Mouse (Mus musculus) R1 (cell line): ENCODE data around the gene Igf2bp1.
"Not testable (repeated sequence)": the region's sequence is repeated elsewhere in the genome, so short reads cannot be mapped to it uniquely, and the experiment has no call there.

Experiments used
- DNase-seq: peaks from one replicate; pipeline ENCODE4 v3.0.0-alpha.2; 2018; ENCODE audit warnings: low read depth, low spot score

Gene Igf2bp1

DNA sequence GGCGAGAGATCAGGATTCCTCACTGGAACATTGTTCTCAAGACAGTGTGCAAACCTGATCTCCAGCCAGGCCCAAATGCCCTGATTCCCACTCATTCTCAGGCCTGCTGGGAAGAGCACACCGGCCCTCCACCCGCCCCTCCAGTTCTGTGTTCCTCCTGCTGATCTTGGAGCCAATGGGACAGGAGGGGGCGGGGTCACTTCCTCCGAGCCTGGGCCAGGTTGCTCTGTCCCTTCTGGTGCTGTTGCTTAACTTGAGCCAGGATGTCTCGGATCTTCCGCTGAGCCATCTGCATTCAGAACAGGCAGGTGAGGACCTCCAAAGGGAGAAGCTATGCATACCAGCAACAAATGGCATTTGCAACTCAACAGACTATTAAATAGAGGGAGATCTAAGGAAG, 42.4 kb downstream of the Igf2bp1 start:
- DNase-seq: peak; percentile 97

DNA sequence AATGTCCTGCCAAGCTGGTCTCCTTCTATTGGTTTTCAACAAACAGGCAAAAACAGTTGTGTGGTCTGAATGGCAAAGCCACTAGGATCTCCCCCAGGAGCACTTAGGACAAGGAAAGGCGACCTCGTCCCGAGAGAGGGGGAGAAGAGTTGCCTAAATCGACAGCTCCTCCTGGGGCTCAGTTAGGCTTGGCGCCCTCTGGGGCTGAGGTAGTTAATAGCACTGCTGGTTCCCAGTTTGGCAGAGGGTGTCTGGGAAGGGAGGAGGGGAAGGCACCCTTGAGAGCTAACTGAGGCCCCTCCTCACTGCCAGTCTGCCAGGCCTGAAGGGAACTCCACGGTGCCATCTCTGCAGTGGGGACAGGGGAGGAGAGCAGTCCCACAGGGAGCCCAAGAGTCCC, 46.6 kb downstream of the Igf2bp1 start:
- DNase-seq: peak; percentile 65

- peak; percentile 51 for DNase-seq
Measured at GRCm38 (mm10) chr11:95958251-95958650, 47.5 kb downstream of the Igf2bp1 start.

DNA sequence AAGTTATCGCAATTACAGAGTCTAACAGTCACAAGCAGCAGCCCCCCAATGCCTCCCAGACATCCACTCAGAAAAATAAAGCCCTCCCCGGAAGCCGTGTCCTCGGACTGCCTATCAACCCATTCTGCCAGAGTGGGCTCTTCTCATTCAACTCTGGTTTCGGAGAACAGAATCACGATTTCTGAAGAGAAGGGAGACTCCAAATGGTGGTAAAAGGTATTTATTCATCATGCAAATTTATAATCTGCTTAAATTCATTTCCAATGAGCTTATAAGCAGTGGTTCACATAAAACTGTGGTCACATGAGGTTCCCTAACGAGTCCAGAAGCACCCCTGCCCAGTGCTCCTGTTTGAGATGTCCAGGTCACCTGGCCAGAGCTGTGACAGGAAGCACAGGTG, 48.3 kb downstream of the Igf2bp1 start:
- DNase-seq: no peak

DNA sequence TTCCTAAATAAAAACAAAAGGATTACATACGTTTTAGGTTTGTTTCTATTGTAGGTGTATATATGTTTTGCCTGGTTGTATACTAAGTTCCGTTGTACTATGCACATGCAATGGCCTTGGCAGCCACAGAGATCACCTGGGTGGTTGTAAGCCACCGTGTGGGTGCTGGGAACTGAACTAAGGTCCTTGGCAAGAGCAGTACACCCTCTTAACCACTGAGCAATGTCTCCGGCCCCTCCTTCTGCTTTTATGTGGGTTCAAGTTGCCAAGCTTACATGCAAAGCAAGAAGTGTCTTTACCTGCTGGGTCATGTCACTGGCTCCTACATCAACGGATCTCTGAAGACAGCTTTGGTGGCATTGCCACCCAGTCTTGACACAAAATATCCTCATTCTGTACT, 52.4 kb downstream of the Igf2bp1 start:
- DNase-seq: peak; percentile 52

GRCm38 (mm10) chr11:95945838-95946472, 59.8 kb downstream of the Igf2bp1 start:
- no peak for DNase-seq

- peak; percentile 64 for DNase-seq
Measured at GRCm38 (mm10) chr11:95939828-95940507, 65.8 kb downstream of the Igf2bp1 start.

GRCm38 (mm10) chr11:95936409-95936808, 69.3 kb downstream of the Igf2bp1 start:
- no peak for DNase-seq

DNA sequence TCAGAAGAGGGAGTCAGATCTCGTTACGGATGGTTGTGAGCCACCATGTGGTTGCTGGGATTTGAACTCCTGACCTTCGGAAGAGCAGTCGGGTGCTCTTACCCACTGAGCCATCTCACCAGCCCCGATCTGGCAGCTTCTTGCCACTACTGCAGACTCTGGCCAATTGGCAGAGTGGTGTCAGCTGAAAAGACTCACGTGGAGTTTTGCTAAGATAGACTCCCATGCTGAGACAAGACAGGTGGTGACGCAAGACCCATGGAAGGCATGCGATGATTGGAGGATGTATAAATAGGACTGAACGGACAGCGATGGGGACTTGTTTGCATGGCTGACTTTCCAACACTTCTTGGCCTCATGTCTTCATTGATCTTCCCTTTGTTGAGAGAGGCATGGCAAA, 73.6 kb downstream of the Igf2bp1 start:
- DNase-seq: peak; percentile 64

- DNase-seq: peak; percentile 85
Measured at GRCm38 (mm10) chr11:95926398-95926797, 79.3 kb downstream of the Igf2bp1 start.

DNA sequence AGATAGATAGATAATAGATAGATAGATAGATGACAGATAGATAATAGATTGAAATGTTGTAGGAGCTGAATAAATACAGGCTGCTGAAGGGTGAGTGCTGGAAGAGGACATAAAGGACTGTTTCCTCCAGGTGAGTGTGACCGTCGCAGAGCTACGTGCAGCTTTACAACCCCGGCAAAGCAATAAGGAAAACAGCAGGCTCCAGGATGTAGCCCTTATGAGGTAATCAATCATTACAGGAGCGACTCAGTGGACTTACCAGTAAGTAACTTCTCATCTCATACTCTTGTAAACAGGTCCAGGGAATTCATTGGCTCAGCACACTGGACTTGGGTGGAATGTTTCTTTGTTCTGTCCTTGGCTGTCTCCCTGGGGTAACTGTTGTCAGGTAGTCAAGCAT, 79.8 kb downstream of the Igf2bp1 start:
- DNase-seq: no peak

- DNase-seq: no peak
Measured at GRCm38 (mm10) chr11:95924215-95924614, 81.5 kb downstream of the Igf2bp1 start.

DNA sequence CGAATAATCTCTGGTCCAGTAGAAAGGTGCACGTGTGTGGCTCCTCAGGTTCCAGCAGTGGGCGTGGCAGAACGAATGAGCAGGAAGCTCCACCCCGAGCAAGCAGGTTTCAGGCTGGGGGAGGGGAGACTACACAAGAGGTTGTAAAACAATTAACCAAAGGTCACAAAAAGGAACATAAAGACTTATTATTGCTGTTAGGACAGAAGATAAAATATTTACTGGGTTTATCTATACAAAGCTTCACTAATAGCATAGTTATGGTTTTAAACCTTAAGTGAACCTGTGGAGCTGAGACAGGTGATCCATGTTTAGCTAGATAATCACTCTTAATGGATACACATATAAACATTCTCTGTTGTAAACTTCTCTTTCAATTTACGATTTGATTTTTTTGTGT, 82.3 kb downstream of the Igf2bp1 start:
- not testable (repeated sequence) for DNase-seq

DNA sequence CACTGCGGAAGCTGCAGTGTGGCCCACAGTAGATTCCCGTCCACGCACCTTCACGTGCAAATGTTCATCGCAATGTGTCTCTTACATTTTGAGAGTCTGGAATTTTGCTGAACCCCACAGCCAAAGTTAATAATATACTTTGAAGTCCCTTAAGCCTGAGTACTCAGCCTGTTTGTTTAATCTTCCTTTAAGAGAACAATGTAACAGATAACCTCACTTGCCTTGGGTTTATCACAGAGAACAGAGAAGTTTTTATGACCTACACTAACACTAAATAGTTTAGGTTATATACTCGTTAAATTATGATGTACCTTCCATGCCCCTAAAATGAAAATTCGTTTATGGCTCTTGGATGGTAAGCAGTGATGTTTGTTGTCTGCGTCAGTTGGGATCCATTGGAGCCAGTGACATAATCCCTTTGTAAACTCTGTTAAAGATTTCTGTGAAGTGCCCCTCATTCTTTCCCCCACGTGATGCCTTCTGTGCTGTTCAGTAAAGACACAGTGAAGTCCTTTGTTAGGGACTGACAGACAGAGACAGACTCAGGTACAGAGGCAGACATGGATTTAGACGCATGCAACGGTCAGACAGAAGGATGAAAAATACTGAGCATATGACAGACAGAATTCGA, 83.6 kb downstream of the Igf2bp1 start:
- DNase-seq: no peak

DNA sequence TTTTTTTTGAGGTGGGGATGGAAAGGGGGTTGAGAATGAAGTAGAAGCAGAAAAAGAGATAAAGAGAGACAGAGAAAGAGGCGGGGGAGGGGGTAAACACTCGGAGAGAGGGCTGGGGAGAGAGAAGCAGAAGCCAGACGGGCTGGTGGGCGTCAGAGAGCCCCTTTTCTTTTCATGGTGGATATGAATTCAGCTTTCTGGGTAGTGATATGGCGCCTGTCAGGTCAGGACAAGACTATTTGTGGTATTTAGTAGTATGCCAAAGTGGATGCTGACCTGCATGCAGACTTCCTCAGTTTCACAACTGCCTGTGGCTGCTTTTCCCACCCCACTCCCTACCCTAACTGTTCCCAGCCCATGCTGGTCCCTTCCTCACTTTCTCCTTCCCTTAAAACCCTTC, 89.3 kb downstream of the Igf2bp1 start:
- no peak for DNase-seq

DNA sequence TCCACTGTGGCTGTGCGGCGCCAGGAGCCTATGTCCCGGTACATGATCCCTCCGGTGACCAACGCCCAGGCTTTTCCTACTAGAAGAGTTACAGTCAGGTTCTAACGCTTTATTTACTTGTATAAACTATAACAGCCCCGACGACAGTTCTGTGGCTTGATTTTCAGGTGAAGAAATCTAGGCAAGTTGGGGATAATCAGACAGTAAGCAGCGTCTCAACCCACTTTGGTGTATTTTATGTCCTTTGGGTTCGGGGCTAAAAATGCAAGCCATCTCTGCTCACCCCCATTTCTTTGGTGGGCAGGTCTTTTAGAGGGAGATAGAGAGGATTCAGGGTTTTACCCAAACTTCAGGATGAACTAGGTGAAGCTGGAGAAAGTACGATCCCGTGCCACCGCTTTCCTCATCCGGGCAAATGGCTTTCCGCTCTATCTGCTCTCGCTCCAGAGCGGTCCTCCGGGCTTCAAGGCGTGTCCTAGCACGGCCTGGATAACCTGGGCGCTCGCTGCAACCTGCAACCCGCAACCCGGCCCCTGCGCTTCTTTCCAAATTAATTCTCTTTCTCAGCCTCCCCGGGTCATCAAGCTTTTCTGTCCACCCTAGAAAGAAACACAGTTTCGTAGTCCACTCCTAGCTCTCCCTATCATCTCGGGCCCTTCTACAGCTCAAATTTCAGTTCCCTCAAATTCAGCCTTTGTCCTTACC, 90.6 kb downstream of the Igf2bp1 start:
- DNase-seq: peak; percentile 48

DNA sequence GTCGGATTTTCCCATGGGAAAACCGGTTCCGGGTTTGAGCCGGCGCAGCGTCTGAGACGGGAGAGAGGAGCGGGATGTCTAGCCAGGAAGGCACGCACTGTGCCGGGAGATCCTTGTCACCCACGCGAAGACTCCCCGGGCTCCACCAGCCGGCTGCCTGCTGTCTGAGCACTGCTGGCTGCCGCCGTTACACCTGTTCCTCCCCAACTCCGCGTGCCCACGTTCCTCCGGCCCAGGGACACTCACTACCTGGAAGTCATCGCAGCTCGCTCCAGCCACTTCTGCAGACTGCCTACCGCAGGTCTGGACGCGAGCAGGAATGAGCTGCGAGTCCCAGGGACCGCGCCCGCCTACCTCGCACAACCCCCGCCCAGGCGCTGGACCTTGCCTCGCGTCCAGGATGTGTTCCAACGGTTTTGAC, 91.2 kb downstream of the Igf2bp1 start, which contains the start of gene B4galnt2:
Gene B4galnt2 (minus strand): TSS at position 321 of the 421 bp plus-strand sequence.
- DNase-seq: peak; percentile 57

DNA sequence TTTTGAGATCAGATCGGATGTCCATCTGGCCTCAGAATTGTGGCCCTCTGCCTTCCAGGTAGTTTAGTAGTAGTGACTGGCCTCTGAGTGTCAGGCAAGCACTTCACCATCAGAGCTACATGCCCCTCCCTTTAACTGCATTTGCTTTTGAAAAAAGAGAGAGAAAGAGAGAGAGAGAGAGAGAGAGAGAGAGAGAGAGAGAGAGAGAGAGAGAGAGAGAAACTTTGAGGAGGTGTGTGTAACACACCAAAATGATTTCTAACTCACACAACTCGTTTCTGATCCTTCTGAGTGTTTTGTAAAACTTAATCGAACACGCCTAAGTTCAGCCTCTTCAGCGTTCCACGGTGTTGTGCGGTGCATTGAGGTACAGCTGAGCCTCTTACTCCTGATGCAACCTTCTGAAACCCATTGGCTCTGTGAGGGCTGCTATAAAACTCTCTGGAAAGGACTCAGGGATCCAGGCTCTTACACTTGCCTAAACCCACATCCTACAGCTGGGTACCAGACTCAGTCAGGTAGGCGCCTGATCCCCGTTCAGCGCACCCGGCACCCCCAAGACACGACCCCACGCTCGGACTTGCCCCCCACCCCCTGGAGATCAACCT, 91.7 kb downstream of the Igf2bp1 start:
- DNase-seq: peak; percentile 44

GRCm38 (mm10) chr11:95911579-95911978, 94.2 kb downstream of the Igf2bp1 start:
- DNase-seq: peak; percentile 75

DNA sequence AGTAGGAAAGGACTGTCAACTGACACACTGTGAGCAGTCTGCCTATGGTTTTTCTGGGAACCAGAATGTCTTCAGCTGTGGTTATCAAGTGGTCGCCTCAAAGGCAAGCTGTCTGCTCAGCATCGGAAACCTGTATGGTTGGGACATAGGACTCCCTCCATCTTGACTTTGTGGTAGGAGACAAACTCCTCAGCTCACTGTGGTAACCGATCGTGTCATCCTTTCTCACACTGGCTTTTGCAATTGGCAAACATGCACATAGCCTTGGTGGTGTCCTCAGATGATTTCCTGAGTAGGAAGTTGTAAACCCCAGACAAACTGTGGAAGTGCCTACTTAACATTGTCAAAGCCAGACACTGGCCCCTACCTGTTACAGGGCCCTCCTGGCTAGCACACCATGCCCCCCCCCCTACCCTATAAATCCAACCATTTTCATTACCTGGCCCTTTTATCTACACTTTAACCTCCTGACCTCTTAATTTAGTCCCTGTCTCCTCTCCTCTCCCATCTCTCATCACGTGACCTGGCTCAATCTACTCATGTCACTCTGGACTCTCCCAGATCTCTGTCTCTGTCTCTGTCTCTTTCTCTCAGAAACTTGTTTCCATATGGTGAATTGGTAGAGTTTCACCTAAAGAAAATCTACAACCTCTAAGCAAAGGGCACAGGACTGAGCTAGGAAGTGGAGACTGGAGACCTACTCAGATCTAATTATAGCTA, 97.8 kb downstream of the Igf2bp1 start:
- DNase-seq: no peak
